Mouse (Mus musculus) G1E-ER4 (cell line): ENCODE measurements around the gene Epb41l5. TPM values are rescaled to one million over a fixed set of nuclear protein-coding genes. Genes with fewer than 3 reads are reported as not detected.

Experiments used
- GATA1 ChIP-seq: IDR thresholded peaks from one replicate; pipeline ENCODE4 v1.8.0; 2012; ENCODE audit warnings: low read length, inconsistent platforms
- polyA plus RNA-seq: library from polyadenylated mRNA; stranded (reverse); fragments of >175 nt; gene quantifications from 2 replicates; pipeline ENCODE4 v1.2.3, GENCODE M21; 2012

Epb41l5 gene
- 4.9 and 6.3 TPM in 2 replicates for polyA plus RNA-seq

GRCm38 (mm10) chr1:119648205-119649111, at the start of gene Epb41l5:
TSS of gene Epb41l5 (minus strand) at chr1:119649000.
- no peak for TF ChIP-seq GATA1

GRCm38 (mm10) chr1:119696860-119697259, 48.1 kb upstream of the Epb41l5 start:
- no peak for TF ChIP-seq GATA1

- no peak for TF ChIP-seq GATA1
Observed at GRCm38 (mm10) chr1:119685773-119686558, 37.2 kb upstream of the Epb41l5 start.

- no peak for TF ChIP-seq GATA1
Observed at GRCm38 (mm10) chr1:119681663-119682213, 32.9 kb upstream of the Epb41l5 start.

- TF ChIP-seq GATA1, result no peak
Observed at GRCm38 (mm10) chr1:119674984-119675383, 26.2 kb upstream of the Epb41l5 start.

GRCm38 (mm10) chr1:119666904-119667303, 18.1 kb upstream of the Epb41l5 start:
- no peak for TF ChIP-seq GATA1

- TF ChIP-seq GATA1, result no peak
Observed at GRCm38 (mm10) chr1:119654307-119654706, 5.5 kb upstream of the Epb41l5 start.

- TF ChIP-seq GATA1, result no peak
Observed at GRCm38 (mm10) chr1:119650386-119650785, 1.6 kb upstream of the Epb41l5 start.

- TF ChIP-seq GATA1, result no peak
Observed at GRCm38 (mm10) chr1:119649627-119650026, 827 bp upstream of the Epb41l5 start.

- no peak for TF ChIP-seq GATA1
Observed at GRCm38 (mm10) chr1:119646356-119646755, 2.4 kb downstream of the Epb41l5 start.

- TF ChIP-seq GATA1, result no peak
Observed at GRCm38 (mm10) chr1:119642367-119642766, 6.4 kb downstream of the Epb41l5 start.

GRCm38 (mm10) chr1:119641090-119641812, 7.5 kb downstream of the Epb41l5 start:
- TF ChIP-seq GATA1, result no peak

- TF ChIP-seq GATA1, result no peak
Observed at GRCm38 (mm10) chr1:119640006-119640405, 8.8 kb downstream of the Epb41l5 start.

GRCm38 (mm10) chr1:119637188-119638023, 11.4 kb downstream of the Epb41l5 start:
- no peak for TF ChIP-seq GATA1
